Mouse (Mus musculus): ENCODE data around the gene Btnl10.
A peak's percentile ranks its signal among the peaks of the same experiment; 100 is the strongest.

The Btnl10 gene

GRCm38 (mm10) chr11:58959921-58960465 is 42.3 kb downstream of the Btnl10 start:
- peak; percentile 80 for DNase-seq (ENCODE audit: low spot score)

- DNase-seq (ENCODE audit: low spot score): no peak
Observed at GRCm38 (mm10) chr11:58961364-58962177, 43.9 kb downstream of the Btnl10 start.

- no peak for DNase-seq (ENCODE audit: low spot score)
Observed at GRCm38 (mm10) chr11:58963543-58963942, 45.8 kb downstream of the Btnl10 start.

GRCm38 (mm10) chr11:58964216-58964615 is 46.5 kb downstream of the Btnl10 start:
- DNase-seq (ENCODE audit: low spot score): no peak

GRCm38 (mm10) chr11:58965001-58965760 is 47.5 kb downstream of the Btnl10 start:
- DNase-seq (ENCODE audit: low spot score): no peak

- no peak for DNase-seq (ENCODE audit: low spot score)
Observed at GRCm38 (mm10) chr11:58967346-58967745, 49.6 kb downstream of the Btnl10 start.

- no peak for DNase-seq (ENCODE audit: low spot score)
Observed at GRCm38 (mm10) chr11:58968551-58968950, 50.8 kb downstream of the Btnl10 start.

- DNase-seq (ENCODE audit: low spot score): no peak
Observed at GRCm38 (mm10) chr11:58969027-58969426, 51.3 kb downstream of the Btnl10 start.

- DNase-seq (ENCODE audit: low spot score): no peak
Observed at GRCm38 (mm10) chr11:58969659-58970058, 52.0 kb downstream of the Btnl10 start.

GRCm38 (mm10) chr11:58970831-58971530 is 53.3 kb downstream of the Btnl10 start:
- no peak for DNase-seq (ENCODE audit: low spot score)

- DNase-seq (ENCODE audit: low spot score): no peak
Observed at GRCm38 (mm10) chr11:58971796-58972195, 54.1 kb downstream of the Btnl10 start.

GRCm38 (mm10) chr11:58974414-58974813 is 56.7 kb downstream of the Btnl10 start:
- DNase-seq (ENCODE audit: low spot score): no peak
